Mouse (Mus musculus) erythroid progenitor cell, adult 5-6 weeks (primary cell): ENCODE results near the gene Gm27179. TPM values are rescaled to one million over a fixed set of nuclear protein-coding genes. Genes with fewer than 3 reads are reported as not detected.
"Not testable (repeated sequence)": the region's sequence is repeated elsewhere in the genome, so short reads cannot be mapped to it uniquely, and the experiment has no call there.

Experiments used
- ATAC-seq: replicated peaks from 2 replicates; pipeline ENCODE4 v1.8.0; 2016; ENCODE audit warnings: moderate number of reproducible peaks, mild to moderate bottlenecking, moderate TSS enrichment, inconsistent platforms; ENCODE audit not compliant: poor library complexity, low FRiP score, severe bottlenecking
- total RNA-seq, 2 experiments: library from RNA; stranded (forward) in 1 of 2; stranded (reverse) in 1 of 2; fragments of 150-400 nt in 1 of 2; fragments of 186-747, 209-891 nt in 1 of 2; gene quantifications; 2 replicates each; pipeline versions ENCODE4 v1.2.3 to v1.2.4; 2015 to 2017; ENCODE audit warnings: low replicate concordance in 2 of 2

The Gm27179 gene
- total RNA-seq (2015; ENCODE audit: low replicate concordance) (not detected in 2 replicates), total RNA-seq (2017; ENCODE audit: low replicate concordance) (not detected in 2 replicates)

DNA sequence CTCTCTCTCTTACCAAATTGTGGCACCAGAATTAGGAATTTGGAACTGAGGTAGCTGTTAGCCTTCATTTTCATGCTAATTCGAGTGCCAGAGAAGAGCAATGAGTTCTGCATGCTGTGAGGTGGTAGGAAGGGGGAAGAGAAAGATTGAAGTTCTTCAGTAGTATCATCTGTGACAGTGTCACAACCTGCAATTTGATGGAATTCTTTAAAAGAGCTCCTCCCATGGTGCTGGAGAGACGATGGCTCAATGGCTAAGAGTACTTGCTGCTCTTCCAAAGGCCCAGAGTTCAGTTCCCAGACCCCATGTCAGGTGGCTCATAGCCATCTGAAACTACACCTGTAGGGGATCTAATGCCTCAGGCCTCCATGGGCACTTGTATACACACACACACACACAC is at the start of gene Gm27179:
Gm27179 (minus strand) TSS at position 101 of the 400 bp plus-strand sequence.
- not testable (repeated sequence) for ATAC-seq

DNA sequence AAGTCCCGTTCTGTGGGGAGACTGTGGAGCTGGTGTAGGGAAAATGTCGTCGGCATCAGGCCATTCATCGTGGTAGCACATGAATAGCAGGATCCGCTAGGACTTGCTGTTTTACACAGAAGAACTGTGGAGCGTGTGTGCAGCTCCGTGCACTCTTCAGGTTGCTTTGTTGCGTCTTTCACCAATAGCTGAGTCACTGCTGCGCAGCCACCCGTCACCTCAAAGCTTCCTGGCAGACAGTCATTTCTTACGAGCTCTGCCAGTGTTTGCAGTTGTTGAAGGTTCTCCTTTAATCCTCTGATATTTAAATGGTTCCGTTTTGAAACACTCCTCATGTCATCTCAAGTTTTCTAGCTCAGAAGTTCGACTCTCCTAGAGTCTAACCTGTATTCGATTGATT is 45.2 kb upstream of the Gm27179 start:
- not testable (repeated sequence) for ATAC-seq

GRCm38 (mm10) chr14:69556820-69557219 is 44.5 kb upstream of the Gm27179 start:
- not testable (repeated sequence) for ATAC-seq

GRCm38 (mm10) chr14:69555110-69555831 is 42.9 kb upstream of the Gm27179 start, which contains the start of gene Entpd4b:
Gene Entpd4b (plus strand): TSS chr14:69555424.
- peak; percentile 83 for ATAC-seq

DNA sequence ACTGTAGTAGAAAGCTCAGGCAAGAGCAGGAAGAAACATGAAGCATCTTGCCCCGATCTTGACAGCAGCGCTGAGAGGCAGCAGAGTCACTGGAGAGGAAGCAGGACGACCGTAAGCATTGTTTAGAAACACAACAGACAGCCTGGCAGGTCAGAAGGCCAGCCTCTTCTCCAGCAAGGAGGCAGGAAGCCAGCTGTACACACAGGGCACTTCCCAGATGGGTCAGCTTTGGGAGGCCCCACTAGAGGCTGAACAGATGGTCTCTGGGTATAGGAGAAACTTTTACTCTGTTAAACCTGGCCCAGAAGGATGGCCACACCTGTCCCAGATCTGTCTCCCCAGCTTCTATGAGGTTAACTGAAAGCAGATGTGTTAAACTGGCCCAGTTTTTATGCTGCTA is 35.0 kb upstream of the Gm27179 start:
- not testable (repeated sequence) for ATAC-seq

GRCm38 (mm10) chr14:69545052-69545451 is 32.7 kb upstream of the Gm27179 start:
- ATAC-seq = not testable (repeated sequence)

DNA sequence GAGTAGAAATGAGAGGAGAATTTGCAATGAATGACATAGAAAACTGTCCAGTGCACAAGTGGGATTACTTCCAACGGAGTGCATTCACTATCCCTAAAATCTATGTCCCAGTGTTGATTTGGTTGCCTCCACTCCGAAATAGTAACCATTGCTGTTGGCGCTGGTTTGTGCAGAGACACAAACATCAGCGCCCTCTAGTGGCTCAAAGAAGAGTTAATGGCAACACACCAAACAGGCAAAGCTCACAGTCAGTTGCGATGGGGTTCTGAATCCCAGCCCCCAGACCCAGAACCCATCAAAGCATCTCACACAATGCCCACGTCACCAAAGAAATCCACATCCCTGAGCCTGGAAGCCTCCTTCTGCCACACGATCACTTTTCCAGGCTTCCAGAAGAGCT is 31.7 kb upstream of the Gm27179 start:
- ATAC-seq = 0 out of 2 replicates have a peak, but pooled peaks have one; percentile 31

DNA sequence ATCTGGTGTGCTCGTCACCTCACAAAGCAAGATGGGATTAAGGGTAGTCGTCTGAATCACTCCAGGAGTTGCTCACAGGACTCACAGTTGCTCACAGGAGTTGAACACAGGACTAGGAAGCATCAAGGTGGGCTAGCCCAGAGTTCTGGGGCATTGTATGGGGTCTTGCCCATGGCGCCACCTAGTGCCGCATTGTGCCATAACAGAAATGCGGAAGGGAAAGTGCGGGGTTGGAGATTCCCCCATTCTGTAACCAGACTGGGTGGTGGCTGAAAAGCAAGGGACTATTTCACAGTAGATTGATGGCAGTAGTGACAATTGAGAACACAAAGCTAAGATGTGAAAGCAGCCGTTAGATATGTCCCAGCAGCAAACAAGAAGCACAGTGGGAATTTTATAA is 30.3 kb upstream of the Gm27179 start:
- ATAC-seq = peak; percentile 37

DNA sequence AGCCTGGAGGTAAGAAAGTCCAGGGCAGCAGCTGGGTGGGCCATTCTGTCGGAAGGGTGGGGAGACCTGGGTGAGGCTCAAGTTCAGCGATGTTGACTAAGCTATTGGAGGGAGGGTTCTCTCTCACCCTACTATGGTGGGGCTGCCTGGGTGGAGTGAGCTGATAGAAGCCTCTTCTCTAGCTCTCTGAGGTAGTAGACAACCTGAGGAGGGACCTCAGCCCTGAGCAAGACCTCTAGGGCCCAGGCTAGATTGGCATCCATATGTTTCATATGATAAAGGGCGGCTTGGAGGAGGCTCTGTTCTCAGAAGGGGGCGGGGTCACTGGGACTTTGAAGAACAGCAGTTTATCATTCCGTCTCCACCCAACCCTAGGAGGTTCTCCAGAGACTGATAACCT is 27.8 kb upstream of the Gm27179 start:
- peak; percentile 76 for ATAC-seq

DNA sequence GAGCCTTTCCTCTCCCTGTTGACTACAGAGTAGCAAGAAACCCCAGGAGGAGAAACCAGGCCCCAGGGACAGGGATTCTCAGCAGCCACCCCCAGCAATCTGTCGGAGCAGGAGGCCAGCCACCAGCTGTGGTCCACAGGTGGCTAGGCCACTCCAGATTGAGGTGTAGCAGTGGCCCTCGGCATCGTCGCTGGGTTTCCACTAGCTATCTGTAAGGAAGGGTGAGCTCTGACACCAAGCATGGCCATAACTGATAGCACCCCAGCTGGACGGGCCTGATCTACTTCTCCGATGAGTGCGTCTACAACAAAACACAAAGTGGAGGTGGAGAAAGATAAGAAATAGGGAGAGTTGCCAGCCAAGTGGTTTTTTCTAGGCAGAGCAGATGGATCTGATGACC is 24.2 kb upstream of the Gm27179 start:
- ATAC-seq = peak; percentile 78

GRCm38 (mm10) chr14:69526202-69526601 is 13.9 kb upstream of the Gm27179 start:
- ATAC-seq = peak; percentile 59

DNA sequence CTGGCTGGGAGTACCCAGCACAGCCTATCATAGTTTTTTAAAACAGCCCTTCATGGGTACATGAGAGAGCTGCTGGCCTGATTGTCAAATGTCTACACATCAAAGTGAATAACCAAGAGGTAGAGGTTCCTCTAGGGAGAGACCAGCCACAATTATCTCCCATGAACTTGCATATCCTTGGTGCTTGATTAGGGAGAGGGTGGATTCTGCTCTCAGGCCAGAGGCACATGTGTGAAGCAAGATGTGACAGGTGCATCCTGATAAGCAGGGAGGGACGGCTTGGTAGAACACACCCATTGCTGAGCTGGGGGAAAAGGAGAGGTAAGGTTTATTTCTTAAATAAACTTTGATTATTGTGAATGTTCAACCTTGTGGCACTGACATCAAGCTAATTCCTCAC is 10.7 kb upstream of the Gm27179 start:
- peak; percentile 88 for ATAC-seq

GRCm38 (mm10) chr14:69520810-69521209 is 8.5 kb upstream of the Gm27179 start:
- not testable (repeated sequence) for ATAC-seq

DNA sequence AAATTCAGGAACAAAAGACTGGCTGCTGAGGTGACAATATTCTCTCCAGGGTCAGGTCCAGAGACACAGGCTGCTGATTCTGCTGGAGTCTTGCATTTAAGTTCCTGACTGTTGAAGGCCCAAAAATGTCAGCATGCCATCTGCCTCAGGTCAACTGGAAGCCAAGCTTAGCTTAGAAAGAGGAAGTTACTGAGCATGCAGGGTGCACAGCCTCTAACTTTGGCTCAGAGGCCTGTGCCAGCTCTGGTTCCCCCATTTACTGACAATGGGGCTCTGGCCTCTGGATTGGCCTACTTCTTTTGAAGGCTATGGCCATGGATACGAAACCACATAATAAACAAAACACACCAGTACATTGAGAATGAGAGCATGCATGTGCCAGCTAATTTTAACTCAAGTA is 5.3 kb downstream of the Gm27179 start:
- ATAC-seq = not testable (repeated sequence)

GRCm38 (mm10) chr14:69503174-69503573 is 9.2 kb downstream of the Gm27179 start, which contains the start of gene Gm16867:
Gene Gm16867 (minus strand): TSS chr14:69503362.
- ATAC-seq = peak; percentile 86

- not testable (repeated sequence) for ATAC-seq
Measured at GRCm38 (mm10) chr14:69502440-69503150, 9.8 kb downstream of the Gm27179 start.

DNA sequence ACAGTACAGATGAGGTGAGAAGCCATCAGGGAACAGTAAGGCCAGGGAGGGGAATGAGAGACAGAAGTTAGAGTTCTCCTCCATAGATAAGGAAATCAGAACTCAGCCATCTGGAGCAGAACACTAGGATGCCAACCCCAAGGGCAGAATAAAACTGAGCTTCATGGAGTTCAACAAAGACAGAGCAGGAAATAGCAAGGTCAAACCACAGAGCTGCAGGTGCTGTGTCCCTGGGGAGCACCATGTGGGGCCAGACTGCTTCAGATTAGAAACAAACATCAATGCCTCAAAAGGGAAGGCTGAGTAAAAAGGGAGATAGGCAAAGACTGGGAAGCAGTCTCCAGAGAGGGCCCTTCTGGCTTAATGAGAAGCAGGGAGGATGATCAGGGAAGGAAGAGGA is 16.1 kb downstream of the Gm27179 start:
- ATAC-seq = peak; percentile 25

- not testable (repeated sequence) for ATAC-seq
Measured at GRCm38 (mm10) chr14:69494946-69495345, 17.4 kb downstream of the Gm27179 start.

DNA sequence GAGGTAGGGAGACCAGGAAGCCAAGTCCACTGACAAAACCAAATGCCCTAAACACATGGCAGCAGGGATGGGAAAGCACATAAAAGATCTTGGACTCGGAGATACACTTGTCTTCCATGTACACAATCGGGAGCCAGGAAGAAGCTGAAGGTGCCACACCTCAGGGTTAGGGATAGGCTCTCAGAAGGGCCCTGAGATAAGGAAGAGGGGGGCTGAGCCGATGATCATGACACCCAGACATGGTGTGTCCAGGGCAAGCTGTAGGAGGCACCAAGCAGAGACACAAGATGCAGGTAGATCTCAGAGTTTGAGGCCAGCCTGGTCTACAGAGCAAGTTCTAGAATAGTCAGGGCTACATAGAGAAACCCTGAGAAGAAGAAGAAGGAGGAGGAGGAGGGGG is 17.8 kb downstream of the Gm27179 start:
- peak; percentile 77 for ATAC-seq

- not testable (repeated sequence) for ATAC-seq
Measured at GRCm38 (mm10) chr14:69488001-69488400, 24.3 kb downstream of the Gm27179 start.
